Mouse (Mus musculus) heart, postnatal 0 days (tissue): Measurements from ENCODE around the gene Frmpd4. TPM values are rescaled to one million over a fixed set of nuclear protein-coding genes. Genes with fewer than 3 reads are reported as not detected.

Source experiments
- ATAC-seq: fragments of 200-750 bp; cut with Nextera tagmentation; 2 replicates; pipeline ENCODE4 v1.8.0; 2017; ENCODE audit warnings: low read depth, moderate number of reproducible peaks, moderate library complexity; ENCODE audit not compliant: insufficient read depth
- DNase-seq: peaks from one replicate; pipeline ENCODE4 v3.0.0-alpha.2; 2016; ENCODE audit warnings: low spot score
- H3K27ac ChIP-seq: fragments of 300-500 bp; sonication (generic); 2 replicates; pipeline ENCODE4 v1.5.1; 2014; ENCODE audit warnings: low read depth, mild to moderate bottlenecking
- H3K27me3 ChIP-seq: fragments of 300-500 bp; sonication (generic); 2 replicates; pipeline ENCODE4 v1.6.1; 2014; ENCODE audit warnings: low read length, mixed read lengths; ENCODE audit not compliant: control insufficient read depth, insufficient read depth
- H3K36me3 ChIP-seq: fragments of 300-500 bp; sonication (generic); replicated peaks from 2 replicates; pipeline ENCODE4 v1.6.1; 2014; ENCODE audit warnings: low read length, mixed read lengths; ENCODE audit not compliant: control insufficient read depth, insufficient read depth
- H3K4me1 ChIP-seq: fragments of 300-500 bp; sonication (generic); 2 replicates; pipeline ENCODE4 v1.6.1; 2014; ENCODE audit warnings: antibody characterized with exemption; ENCODE audit not compliant: control insufficient read depth, insufficient read depth
- H3K4me2 ChIP-seq: fragments of 300-500 bp; sonication (generic); 2 replicates; pipeline ENCODE4 v1.6.1; 2014; ENCODE audit warnings: low read depth, mild to moderate bottlenecking, low read length, moderate library complexity
- H3K4me3 ChIP-seq: fragments of 300-500 bp; sonication (generic); 2 replicates; pipeline ENCODE4 v1.5.1; 2014; ENCODE audit warnings: low read depth, low read length
- H3K9ac ChIP-seq: fragments of 300-500 bp; sonication (generic); replicated peaks from 2 replicates; pipeline ENCODE4 v1.6.1; 2014; ENCODE audit warnings: low read depth, low read length, mixed read lengths
- H3K9me3 ChIP-seq: fragments of 300-500 bp; sonication (generic); replicated peaks from 2 replicates; pipeline ENCODE4 v1.6.1; 2016; ENCODE audit warnings: low read length; ENCODE audit not compliant: control insufficient read depth
- CTCF ChIP-seq: IDR thresholded peaks from 2 replicates; pipeline ENCODE4 v1.5.1; 2016; ENCODE audit warnings: antibody characterized with exemption, control low read depth, low read depth
- EP300 ChIP-seq: IDR thresholded peaks from 2 replicates; pipeline ENCODE4 v1.6.1; 2016; ENCODE audit warnings: antibody characterized with exemption, low read depth
- WGBS: fragments of 180-500 bp; shearing (Covaris S2); extraction: QIAGEN DNeasy Blood & Tissue Kit; methylation state at CpG from one replicate; pipeline ENCODE4 v1.1.7; 2014; 5-methylcytosine and 5-hydroxymethylcytosine counted together
- polyA plus RNA-seq: library from polyadenylated mRNA; unstranded; fragments of >200 nt; fragmentation: Nextera tagmentation; extraction: Ambion mirVana; gene quantifications from 2 replicates; pipeline ENCODE4 v1.2.1, GENCODE M21; 2015
- total RNA-seq: library from RNA; depleted of rRNA; stranded (reverse); fragments of >200 nt; gene quantifications from 2 replicates; pipeline ENCODE4 v1.2.3, GENCODE M21; 2014; ENCODE audit warnings: low replicate concordance

Gene Frmpd4
- total and polyA plus RNA-seq, 2 experiments from 2014 or later = not detected

DNA sequence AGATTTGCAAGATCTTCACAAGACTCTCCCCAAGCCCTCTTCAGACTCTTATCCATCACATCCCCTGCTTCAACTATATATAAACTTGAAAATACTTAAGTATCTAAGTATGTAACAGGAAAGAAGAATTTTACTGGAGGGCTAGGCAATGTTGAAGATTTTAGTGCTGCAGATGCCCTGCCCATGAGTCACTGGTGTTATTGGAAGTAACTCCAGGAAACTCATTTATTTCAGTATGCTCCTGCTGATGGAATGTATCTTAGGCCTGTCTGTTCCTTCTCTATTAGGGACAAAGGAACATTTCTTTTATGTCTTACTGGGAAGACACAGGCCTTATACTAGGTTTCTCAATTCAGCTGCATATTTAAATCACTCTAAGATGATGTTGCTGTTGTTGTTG, 592.2 kb downstream of the Frmpd4 start:
- no peak for TF ChIP-seq EP300
- TF ChIP-seq CTCF = no peak
- H3K27me3 ChIP-seq = no peaks in the 10 kb centered on the region
- ATAC-seq (no peak), DNase-seq (no peak)
- no peaks in the 10 kb centered on the region for H3K36me3 ChIP-seq
- no peaks in the 10 kb centered on the region for H3K9me3 ChIP-seq
- no peak overlapping the region for H3K4me3 ChIP-seq
- H3K27ac ChIP-seq = no peak overlapping the region
- no peaks in the 10 kb centered on the region for H3K4me1 ChIP-seq
- no peak overlapping the region for H3K9ac ChIP-seq
- H3K4me2 ChIP-seq = no peak overlapping the region

DNA sequence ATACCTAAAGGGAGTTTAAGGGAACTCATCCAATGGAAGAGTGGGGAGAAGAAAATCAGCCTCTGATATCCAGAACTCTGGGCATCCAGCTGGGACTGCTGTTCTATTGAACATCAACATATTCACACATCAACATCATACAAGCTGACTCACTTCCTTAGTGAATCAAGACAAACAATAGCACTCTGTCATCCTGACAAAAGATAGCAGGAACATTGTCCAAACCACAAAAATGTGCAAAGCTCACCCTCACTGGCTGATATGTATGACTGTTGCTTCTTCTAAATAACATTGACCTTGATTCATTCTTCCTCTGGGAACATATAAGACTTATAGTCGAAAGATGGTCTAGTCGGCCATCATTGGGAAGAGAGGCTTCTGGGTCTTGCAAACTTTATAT, 625.8 kb downstream of the Frmpd4 start:
- no peak for DNase-seq
- Histone ChIP-seq H3K4me3 (no peak overlapping the region), H3K9me3 (no peaks in the 10 kb centered on the region), H3K27me3 (no peaks in the 10 kb centered on the region), H3K4me2 (no peak overlapping the region), H3K9ac (no peak overlapping the region), H3K4me1 (no peaks in the 10 kb centered on the region), H3K36me3 (no peaks in the 10 kb centered on the region), H3K27ac (no peak overlapping the region)
- TF ChIP-seq EP300 (no peak), CTCF (no peak)
- no peak for ATAC-seq
- WGBS = 73% methylated on average over 2 of the region's 2 CpGs

DNA sequence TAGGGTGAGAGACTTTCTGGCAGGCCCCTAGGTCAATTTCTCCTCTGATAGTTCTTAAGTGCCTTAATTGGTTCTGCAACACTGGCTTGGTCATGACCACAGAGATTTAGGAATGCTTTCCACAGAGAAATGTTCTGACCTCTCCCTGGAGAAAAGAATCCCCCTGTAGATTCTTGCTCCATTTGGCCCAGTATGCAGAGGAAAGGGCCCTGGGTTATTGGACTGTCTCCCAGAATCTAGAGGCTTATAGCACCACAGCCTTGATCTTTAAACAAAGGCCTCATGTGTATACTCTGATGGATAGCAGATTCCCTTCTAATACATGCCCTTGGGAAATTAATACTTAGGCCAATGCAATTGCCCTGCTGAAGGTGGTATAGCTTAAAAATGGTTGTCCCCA, 667.5 kb downstream of the Frmpd4 start:
- ATAC-seq = no peak
- TF ChIP-seq EP300 (no peak), CTCF (no peak)

DNA sequence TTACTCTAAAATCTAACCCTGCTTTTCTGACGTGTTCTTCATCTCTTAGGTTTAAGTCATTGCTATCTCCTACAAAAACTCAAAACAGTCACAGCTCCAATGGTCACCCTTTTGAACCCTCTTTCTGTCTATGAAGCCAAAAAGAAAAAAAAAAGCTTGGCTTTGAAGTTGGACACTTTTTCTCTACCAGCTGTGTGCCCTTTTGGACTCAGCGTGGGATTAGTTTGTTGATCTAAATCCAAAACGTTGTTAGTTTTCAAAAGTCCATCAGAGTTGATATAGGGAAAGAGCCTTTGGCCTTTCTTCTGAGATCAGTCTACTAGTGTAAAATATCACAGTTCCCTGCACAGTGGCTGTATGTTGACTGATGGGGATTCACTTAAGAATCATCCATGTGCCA, 676.0 kb downstream of the Frmpd4 start:
- Histone ChIP-seq H3K4me3 (no peak overlapping the region), H3K4me1 (no peaks in the 10 kb centered on the region), H3K27ac (no peak overlapping the region), H3K9me3 (no peaks in the 10 kb centered on the region), H3K4me2 (no peak overlapping the region), H3K9ac (no peak overlapping the region), H3K36me3 (no peaks in the 10 kb centered on the region), H3K27me3 (no peaks in the 10 kb centered on the region)
- TF ChIP-seq EP300 (no peak), CTCF (no peak)
- WGBS = 74% methylated on average over 3 of the region's 3 CpGs
- no peak for ATAC-seq
- no peak for DNase-seq

More for the DNA sequence above, 667.5 kb downstream of the Frmpd4 start:
- H3K36me3 ChIP-seq = no peaks in the 10 kb centered on the region
- DNase-seq = no peak
- H3K9me3 ChIP-seq = no peaks in the 10 kb centered on the region
- H3K4me3 ChIP-seq = no peak overlapping the region
- H3K4me1 ChIP-seq = no peaks in the 10 kb centered on the region
- no peaks in the 10 kb centered on the region for H3K27me3 ChIP-seq
- no peak overlapping the region for H3K27ac ChIP-seq
- no peak overlapping the region for H3K4me2 ChIP-seq
- H3K9ac ChIP-seq = no peak overlapping the region

DNA sequence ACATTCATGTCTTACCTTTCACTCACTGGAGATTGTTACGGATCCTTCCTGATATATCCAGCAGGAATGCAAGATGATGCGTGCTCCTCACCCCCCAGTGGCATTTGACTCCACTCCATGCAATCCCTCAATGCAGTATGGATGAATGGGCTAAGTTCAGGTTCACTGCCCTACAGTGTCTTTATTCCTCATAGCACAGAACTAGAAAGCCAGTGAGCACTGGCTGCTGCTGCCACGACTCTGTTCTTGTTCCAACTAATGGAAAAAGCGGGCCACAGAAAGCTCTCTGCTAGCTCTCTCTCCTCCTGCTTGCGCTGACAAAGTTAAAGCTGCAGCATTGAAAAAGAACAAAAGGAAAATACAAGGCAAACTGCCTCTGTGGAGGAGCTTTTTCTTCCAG, 722.2 kb downstream of the Frmpd4 start:
- Histone ChIP-seq H3K4me1 (no peaks in the 10 kb centered on the region), H3K36me3 (no peaks in the 10 kb centered on the region), H3K4me3 (no peak overlapping the region), H3K4me2 (no peak overlapping the region), H3K27me3 (no peaks in the 10 kb centered on the region), H3K9ac (no peak overlapping the region), H3K27ac (no peak overlapping the region), H3K9me3 (no peaks in the 10 kb centered on the region)
- no peak for ATAC-seq
- TF ChIP-seq CTCF (no peak), EP300 (no peak)
- WGBS = 62% methylated on average over 5 of the region's 5 CpGs
- no peak for DNase-seq

DNA sequence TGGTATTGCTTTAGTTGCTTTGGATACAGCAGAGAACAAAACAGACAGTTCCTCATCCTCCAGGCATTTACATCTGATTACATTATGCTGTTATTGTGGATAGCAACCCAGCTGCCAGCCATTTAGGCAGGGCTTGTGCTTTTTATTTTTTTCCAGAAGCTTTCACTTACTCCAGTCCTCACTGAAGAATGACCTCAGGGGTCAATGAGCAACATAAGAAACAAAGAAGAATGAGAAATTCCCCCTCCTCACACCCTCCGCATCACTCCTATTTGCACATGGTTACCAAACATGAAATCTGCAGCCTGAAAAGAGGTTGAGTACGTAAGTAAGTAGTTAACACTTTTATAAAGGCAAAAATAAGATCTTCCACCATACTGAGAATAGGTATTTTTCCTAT, 744.5 kb downstream of the Frmpd4 start:
- Histone ChIP-seq H3K9ac (no peak overlapping the region), H3K36me3 (no peaks in the 10 kb centered on the region), H3K27me3 (no peaks in the 10 kb centered on the region), H3K9me3 (no peaks in the 10 kb centered on the region), H3K4me2 (no peak overlapping the region), H3K4me3 (no peak overlapping the region), H3K4me1 (no peaks in the 10 kb centered on the region), H3K27ac (no peak overlapping the region)
- DNase-seq = no peak
- TF ChIP-seq CTCF (no peak), EP300 (no peak)
- no peak for ATAC-seq
- WGBS = 69% methylated on average over 2 of the region's 2 CpGs
